Mouse (Mus musculus) heart, adult 8-10 months (tissue): Measurements from ENCODE around the gene Nyap1. TPM values are rescaled to one million over a fixed set of nuclear protein-coding genes. Genes with fewer than 3 reads are reported as not detected.

Source experiments
- DNase-seq: peaks from one replicate; pipeline ENCODE4 v3.0.0; 2022; ENCODE audit warnings: low spot score
- total RNA-seq, 4 experiments: library from RNA; stranded (reverse); gene quantifications; 2 replicates each; pipeline ENCODE4 v1.2.4; 2022

The Nyap1 gene
- total RNA-seq, 4 experiments from 2014 or later = 0.35 to 0.89 (median 0.81) TPM

- no peak for DNase-seq
Measured at GRCm38 (mm10) chr5:137699080-137699479, 42.3 kb downstream of the Nyap1 start.

GRCm38 (mm10) chr5:137695930-137696329, 45.5 kb downstream of the Nyap1 start:
- no peak for DNase-seq

- DNase-seq = no peak
Measured at GRCm38 (mm10) chr5:137694796-137695195, 46.6 kb downstream of the Nyap1 start.

- no peak for DNase-seq
Measured at GRCm38 (mm10) chr5:137691881-137692280, 49.5 kb downstream of the Nyap1 start.

- no peak for DNase-seq
Measured at GRCm38 (mm10) chr5:137690531-137690930, 50.9 kb downstream of the Nyap1 start.

- no peak for DNase-seq
Measured at GRCm38 (mm10) chr5:137689974-137690373, 51.4 kb downstream of the Nyap1 start.

GRCm38 (mm10) chr5:137686127-137686790, 55.1 kb downstream of the Nyap1 start:
- DNase-seq = no peak

GRCm38 (mm10) chr5:137685653-137686052, 55.8 kb downstream of the Nyap1 start:
- DNase-seq = no peak

- DNase-seq = peak; percentile 98
Measured at GRCm38 (mm10) chr5:137684294-137685123, 56.9 kb downstream of the Nyap1 start, which contains the start of gene Agfg2. TSS of gene Agfg2 (minus strand) at chr5:137684726.

GRCm38 (mm10) chr5:137683388-137684293, 57.8 kb downstream of the Nyap1 start:
- DNase-seq = no peak

GRCm38 (mm10) chr5:137682526-137682925, 58.9 kb downstream of the Nyap1 start:
- DNase-seq = no peak

Other genes starting within 250 kb of the Nyap1 start
- gene Pop7, start 239.1 kb downstream of the Nyap1 start, total RNA-seq = 10 to 100 TPM; 15.0 to 18.3 (median 16.2) TPM
- 10 to 100 TPM; 25.5 to 37.3 (median 27.2) TPM for gene Gigyf1, start 223.1 kb downstream of the Nyap1 start, total RNA-seq
- not detected for gene Epo, start 208.4 kb downstream of the Nyap1 start, total RNA-seq
- 100 to 1,000 TPM; 243 to 256 (median 246) TPM for gene Gnb2, start 208.1 kb downstream of the Nyap1 start, total RNA-seq
- not detected for gene Actl6b, start 188.1 kb downstream of the Nyap1 start, total RNA-seq
- gene Tfr2, start 171.8 kb downstream of the Nyap1 start, total RNA-seq = under 1 TPM in 1 of 4 experiments, not detected in 3; 0.09 TPM
- gene Mospd3, start 140.5 kb downstream of the Nyap1 start, total RNA-seq = 10 to 100 TPM in 3 of 4 experiments, 1 to 10 TPM in 1; 9.0 to 17.6 (median 14.4) TPM
- 10 to 100 TPM; 38.9 to 46.0 (median 42.2) TPM for gene Pcolce, start 127.8 kb downstream of the Nyap1 start, total RNA-seq
- under 1 TPM; 0.19 to 0.29 (median 0.23) TPM for gene Fbxo24, start 112.6 kb downstream of the Nyap1 start, total RNA-seq
- 10 to 100 TPM; 13.1 to 17.8 (median 17.1) TPM for gene Lrch4, start 112.5 kb downstream of the Nyap1 start, total RNA-seq
- 1 to 10 TPM; 2.3 to 4.2 (median 2.7) TPM for gene Gm20605, start 112.4 kb downstream of the Nyap1 start, total RNA-seq
- gene Sap25, start 100.3 kb downstream of the Nyap1 start, total RNA-seq = 1 to 10 TPM; 1.6 to 4.0 (median 2.8) TPM
- gene Irs3, start 95.9 kb downstream of the Nyap1 start, total RNA-seq = under 1 TPM; 0.30 to 0.94 (median 0.56) TPM
- 10 to 100 TPM; 13.1 to 23.0 (median 15.4) TPM for gene Agfg2, start 56.9 kb downstream of the Nyap1 start, total RNA-seq
- 100 to 1,000 TPM; 237 to 281 (median 242) TPM for gene Tsc22d4, start 4.1 kb upstream of the Nyap1 start, total RNA-seq
- gene Ppp1r35, start 37.2 kb upstream of the Nyap1 start, total RNA-seq = 10 to 100 TPM in 1 of 4 experiments, 1 to 10 TPM in 3; 7.9 to 12.7 (median 8.6) TPM
- gene Mepce, start 46.0 kb upstream of the Nyap1 start, total RNA-seq = 10 to 100 TPM; 28.9 to 34.2 (median 31.4) TPM
- gene Zcwpw1, start 46.2 kb upstream of the Nyap1 start, total RNA-seq = under 1 TPM; 0.31 to 0.57 (median 0.54) TPM
- gene Pilra, start 94.7 kb upstream of the Nyap1 start, total RNA-seq = 1 to 10 TPM in 3 of 4 experiments, under 1 TPM in 1; 0.87 to 4.1 (median 2.1) TPM
- gene Pilrb1, start 116.5 kb upstream of the Nyap1 start, total RNA-seq = 1 to 10 TPM in 2 of 4 experiments, under 1 TPM in 2; 0.44 to 2.8 (median 1.1) TPM
- 1 to 10 TPM in 1 of 4 experiments, under 1 TPM in 2, not detected in 1; 0.65 to 5.4 (median 0.75) TPM for gene Pilrb2, start 130.2 kb upstream of the Nyap1 start, total RNA-seq
- under 1 TPM; 0.19 to 0.34 (median 0.32) TPM for gene Cyp3a13, start 180.0 kb upstream of the Nyap1 start, total RNA-seq
- under 1 TPM; 0.09 to 0.34 (median 0.24) TPM for gene Gjc3, start 221.5 kb upstream of the Nyap1 start, total RNA-seq
- gene Azgp1, start 239.9 kb upstream of the Nyap1 start, total RNA-seq = not detected